Mouse (Mus musculus): ENCODE results near the gene 4930426L09Rik.

The 4930426L09Rik gene

GRCm38 (mm10) chr2:18998054-18998478 is at the start of gene 4930426L09Rik, which contains the start of gene Pip4k2a:
Gene 4930426L09Rik (plus strand): TSS chr2:18998343.
Gene Pip4k2a (minus strand): TSS chr2:18998126.
- DNase-seq (ENCODE audit: low spot score in 2 of 2) = peak; percentile 88 to 91

GRCm38 (mm10) chr2:18948741-18949140 is 49.4 kb upstream of the 4930426L09Rik start:
- no peak for DNase-seq (ENCODE audit: low spot score in 2 of 2)

- DNase-seq (ENCODE audit: low spot score in 2 of 2) = no peak
These were observed 47.4 kb upstream of the 4930426L09Rik start for GRCm38 (mm10) chr2:18950758-18951157.

- no peak for DNase-seq (ENCODE audit: low spot score in 2 of 2)
These were observed 46.0 kb upstream of the 4930426L09Rik start for GRCm38 (mm10) chr2:18952102-18952673.

GRCm38 (mm10) chr2:18954422-18954821 is 43.7 kb upstream of the 4930426L09Rik start:
- DNase-seq (ENCODE audit: low spot score in 2 of 2) = no peak

- no peak for DNase-seq (ENCODE audit: low spot score in 2 of 2)
These were observed 43.1 kb upstream of the 4930426L09Rik start for GRCm38 (mm10) chr2:18955022-18955421.

- DNase-seq (ENCODE audit: low spot score in 2 of 2) = no peak
These were observed 42.5 kb upstream of the 4930426L09Rik start for GRCm38 (mm10) chr2:18955671-18956070.

GRCm38 (mm10) chr2:18956424-18956823 is 41.7 kb upstream of the 4930426L09Rik start:
- DNase-seq (ENCODE audit: low spot score in 2 of 2) = no peak

- DNase-seq (ENCODE audit: low spot score in 2 of 2) = no peak
These were observed 41.2 kb upstream of the 4930426L09Rik start for GRCm38 (mm10) chr2:18956945-18957344.

- DNase-seq (ENCODE audit: low spot score in 2 of 2) = no peak
These were observed 40.7 kb upstream of the 4930426L09Rik start for GRCm38 (mm10) chr2:18957459-18957858.

- no peak for DNase-seq (ENCODE audit: low spot score in 2 of 2)
These were observed 40.1 kb upstream of the 4930426L09Rik start for GRCm38 (mm10) chr2:18958044-18958443.

GRCm38 (mm10) chr2:18958501-18958900 is 39.6 kb upstream of the 4930426L09Rik start:
- DNase-seq (ENCODE audit: low spot score in 2 of 2) = no peak

- no peak for DNase-seq (ENCODE audit: low spot score in 2 of 2)
These were observed 39.1 kb upstream of the 4930426L09Rik start for GRCm38 (mm10) chr2:18959008-18959407.

GRCm38 (mm10) chr2:18959558-18959957 is 38.6 kb upstream of the 4930426L09Rik start:
- no peak for DNase-seq (ENCODE audit: low spot score in 2 of 2)

GRCm38 (mm10) chr2:18960376-18960973 is 37.7 kb upstream of the 4930426L09Rik start:
- no peak for DNase-seq (ENCODE audit: low spot score in 2 of 2)

GRCm38 (mm10) chr2:18962502-18962901 is 35.6 kb upstream of the 4930426L09Rik start:
- no peak for DNase-seq (ENCODE audit: low spot score in 2 of 2)

GRCm38 (mm10) chr2:18963286-18964040 is 34.7 kb upstream of the 4930426L09Rik start:
- DNase-seq (ENCODE audit: low spot score in 2 of 2) = no peak

GRCm38 (mm10) chr2:18965108-18965507 is 33.0 kb upstream of the 4930426L09Rik start:
- no peak for DNase-seq (ENCODE audit: low spot score in 2 of 2)

- no peak for DNase-seq (ENCODE audit: low spot score in 2 of 2)
These were observed 32.2 kb upstream of the 4930426L09Rik start for GRCm38 (mm10) chr2:18965950-18966349.

- no peak for DNase-seq (ENCODE audit: low spot score in 2 of 2)
These were observed 31.6 kb upstream of the 4930426L09Rik start for GRCm38 (mm10) chr2:18966566-18966965.

GRCm38 (mm10) chr2:18967451-18968063 is 30.6 kb upstream of the 4930426L09Rik start:
- no peak for DNase-seq (ENCODE audit: low spot score in 2 of 2)

GRCm38 (mm10) chr2:18969066-18969681 is 29.0 kb upstream of the 4930426L09Rik start:
- no peak for DNase-seq (ENCODE audit: low spot score in 2 of 2)

Measured in urinary bladder, postnatal 4 days (tissue).